Mouse (Mus musculus) right cerebral cortex, postnatal 14 days (tissue): ENCODE results near the gene Gm5114.
"Not testable (repeated sequence)": the region's sequence is repeated elsewhere in the genome, so short reads cannot be mapped to it uniquely, and the experiment has no call there.

Source experiments
- DNase-seq: peaks from one replicate; pipeline ENCODE4 v3.0.0; 2022

The Gm5114 gene

GRCm38 (mm10) chr7:39413060-39413459 is at the start of gene Gm5114:
Gm5114 (minus strand) TSS chr7:39413160.
- not testable (repeated sequence) for DNase-seq

GRCm38 (mm10) chr7:39455806-39456205 is 42.8 kb upstream of the Gm5114 start:
- no peak for DNase-seq

- DNase-seq, result peak; percentile 73
These were observed 36.5 kb upstream of the Gm5114 start for GRCm38 (mm10) chr7:39449260-39450021.

GRCm38 (mm10) chr7:39448626-39449242 is 35.8 kb upstream of the Gm5114 start:
- peak; percentile 17 for DNase-seq

- DNase-seq, result no peak
These were observed 28.3 kb upstream of the Gm5114 start for GRCm38 (mm10) chr7:39441237-39441636.

GRCm38 (mm10) chr7:39440362-39440761 is 27.4 kb upstream of the Gm5114 start:
- DNase-seq, result no peak
